Mouse (Mus musculus) liver, embryonic 12.5 days (tissue): Measurements from ENCODE around the gene Ebf4. TPM values are rescaled to one million over a fixed set of nuclear protein-coding genes. Genes with fewer than 3 reads are reported as not detected.

Source experiments
- ATAC-seq: fragments of 200-750 bp; cut with Nextera tagmentation; 2 replicates; pipeline ENCODE4 v1.8.0; 2017; ENCODE audit warnings: moderate number of reproducible peaks, mild to moderate bottlenecking, moderate library complexity
- H3K27ac ChIP-seq: fragments of 300-500 bp; sonication (generic); 2 replicates; pipeline ENCODE4 v1.5.1; 2016; ENCODE audit warnings: mild to moderate bottlenecking
- H3K27me3 ChIP-seq: fragments of 300-500 bp; sonication (generic); replicated peaks from 2 replicates; pipeline ENCODE4 v1.6.1; 2016; ENCODE audit warnings: mild to moderate bottlenecking, moderate library complexity
- H3K36me3 ChIP-seq: fragments of 300-500 bp; sonication (generic); 2 replicates; pipeline ENCODE4 v1.6.1; 2016; ENCODE audit warnings: mild to moderate bottlenecking, moderate library complexity
- H3K4me1 ChIP-seq: fragments of 300-500 bp; sonication (generic); 2 replicates; pipeline ENCODE4 v1.6.1; 2016
- H3K4me2 ChIP-seq: fragments of 300-500 bp; sonication (generic); 2 replicates; pipeline ENCODE4 v1.6.1; 2016; ENCODE audit warnings: mild to moderate bottlenecking, moderate library complexity
- H3K4me3 ChIP-seq: fragments of 300-500 bp; sonication (generic); 2 replicates; pipeline ENCODE4 v1.5.1; 2016; ENCODE audit warnings: mild to moderate bottlenecking, moderate library complexity
- H3K9ac ChIP-seq: fragments of 300-500 bp; sonication (generic); 2 replicates; pipeline ENCODE4 v1.6.1; 2016; ENCODE audit warnings: mild to moderate bottlenecking, moderate library complexity
- H3K9me3 ChIP-seq: fragments of 300-500 bp; sonication (generic); replicated peaks from 2 replicates; pipeline ENCODE4 v1.6.1; 2016; ENCODE audit warnings: mild to moderate bottlenecking, moderate library complexity
- WGBS: fragments of 180-500 bp; shearing (Covaris S2); methylation state at CpG from one replicate; pipeline ENCODE4 v1.1.7; 2016; ENCODE audit not compliant: insufficient replicate concordance; 5-methylcytosine and 5-hydroxymethylcytosine counted together
- polyA plus RNA-seq: library from polyadenylated mRNA; unstranded; fragments of >200 nt; fragmentation: Nextera tagmentation; extraction: Ambion mirVana; gene quantifications from 2 replicates; pipeline ENCODE4 v1.2.1, GENCODE M21; 2016

The Ebf4 gene
- polyA plus RNA-seq, 1 experiment from 2014 or later, result 0.41 TPM

DNA sequence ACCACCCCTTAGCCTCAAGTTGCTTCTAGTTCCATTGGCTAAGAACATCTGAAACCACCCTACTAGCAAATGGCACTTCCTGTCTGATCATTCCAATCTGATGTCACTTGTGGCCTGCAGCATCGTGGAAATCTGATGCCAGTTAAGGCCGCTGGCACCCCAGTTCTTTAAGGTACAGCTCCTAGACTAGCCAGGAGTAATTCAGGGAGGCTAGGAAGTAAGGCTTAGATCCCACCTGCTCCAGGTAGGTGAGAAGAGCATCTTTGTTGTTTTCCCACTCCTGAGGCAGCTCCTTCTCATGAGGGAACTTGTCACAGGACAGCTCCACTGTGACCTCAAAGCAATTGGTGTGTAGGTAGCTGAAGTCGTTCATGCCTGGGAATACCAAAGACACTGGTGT lies 97.9 kb downstream of the Ebf4 start:
- Histone ChIP-seq H3K36me3 (no peaks in the 10 kb centered on the region), H3K27me3 (peaks cover 37% of the 10 kb centered on the region), H3K4me1 (0 out of 2 replicates have a peak, but pooled peaks cover 1% of the 10 kb centered on the region), H3K9me3 (no peaks in the 10 kb centered on the region), H3K4me3 (no peak overlapping the region), H3K9ac (no peak overlapping the region), H3K4me2 (no peak overlapping the region), H3K27ac (no peak overlapping the region)
- 64% methylated on average over 3 of the region's 3 CpGs for whole genome bisulfite sequencing
- no peak for ATAC-seq

DNA sequence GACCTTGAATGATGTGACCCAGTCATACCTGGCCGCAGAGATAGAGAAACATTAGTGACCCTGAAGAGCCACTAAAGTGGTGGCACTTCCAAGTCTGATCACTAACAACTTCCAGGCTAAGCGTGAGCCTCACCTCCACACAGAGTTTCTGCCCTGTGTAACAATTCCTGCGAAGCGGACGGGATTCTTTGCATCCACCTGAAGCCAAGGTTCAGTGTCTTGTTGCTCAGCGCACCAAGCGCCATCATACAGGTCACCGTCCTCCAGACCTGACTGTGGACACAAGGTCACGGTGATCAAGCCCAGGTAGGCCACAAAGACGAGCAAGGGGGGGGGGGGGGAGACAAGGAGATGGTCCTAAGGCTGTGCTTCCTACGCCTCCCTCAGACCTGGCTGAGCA lies 100.7 kb downstream of the Ebf4 start:
- H3K27me3 ChIP-seq, result peaks cover 52% of the 10 kb centered on the region
- no peak for ATAC-seq
- no peaks in the 10 kb centered on the region for H3K9me3 ChIP-seq
- 78% methylated on average over 11 of the region's 11 CpGs for WGBS
- no peak overlapping the region for H3K4me3 ChIP-seq
- no peak overlapping the region for H3K4me2 ChIP-seq
- H3K9ac ChIP-seq, result no peak overlapping the region
- 0 out of 2 replicates have a peak, but pooled peaks cover 6% of the 10 kb centered on the region for H3K4me1 ChIP-seq
- H3K36me3 ChIP-seq, result no peaks in the 10 kb centered on the region
- H3K27ac ChIP-seq, result no peak overlapping the region

DNA sequence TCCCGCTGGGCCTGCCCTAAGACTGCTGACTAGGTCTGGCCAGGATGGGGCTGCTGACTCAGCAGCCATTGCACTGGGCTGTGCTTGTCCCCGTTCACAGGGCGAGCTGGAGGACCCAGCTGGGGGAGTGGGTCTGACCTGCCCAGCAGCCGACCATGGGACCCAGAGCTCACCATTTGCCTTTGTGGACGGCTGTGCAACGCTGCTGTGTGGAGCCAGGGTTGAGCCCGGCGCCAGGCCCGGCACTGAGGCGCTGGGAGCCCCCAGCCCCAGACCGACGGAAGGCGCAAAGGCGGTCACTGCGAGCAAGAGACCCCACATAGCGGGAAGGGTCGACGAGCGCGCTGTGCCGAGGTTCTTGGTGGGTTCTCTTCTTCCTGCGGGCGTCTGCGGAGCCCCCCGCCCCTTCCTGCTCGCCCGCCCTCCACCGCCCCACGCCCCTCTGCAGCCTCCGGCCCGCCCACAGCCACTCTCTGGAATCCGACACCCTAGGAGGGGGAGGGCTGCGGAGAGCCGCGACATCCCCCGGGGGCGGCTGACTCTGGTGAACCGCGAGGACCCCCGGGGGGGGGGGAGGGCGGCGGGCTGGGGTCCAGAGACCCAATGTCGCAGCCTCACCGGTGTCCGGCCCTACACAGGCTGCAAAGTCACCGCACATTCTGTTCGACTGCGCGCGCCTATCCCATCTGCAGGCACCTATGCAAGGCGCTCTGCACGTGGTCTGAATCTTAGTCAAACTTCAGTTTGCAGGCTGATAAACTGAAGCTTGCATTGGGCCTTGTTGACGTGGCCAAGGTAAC lies 102.4 kb downstream of the Ebf4 start, which contains the start of gene Cpxm1:
Gene Cpxm1 (minus strand): TSS at position 389 of the 800 bp plus-strand sequence.
- ATAC-seq, result peak; percentile 53
- Histone ChIP-seq H3K27me3 (peaks cover 47% of the 10 kb centered on the region), H3K4me2 (peak within 1 kb of the TSS; percentile 70), H3K9me3 (no peaks in the 10 kb centered on the region), H3K4me3 (peak within 1 kb of the TSS; percentile 52), H3K27ac (no peak within 1 kb of the TSS), H3K9ac (peak within 1 kb of the TSS; percentile 31; the same call in 1 of the 2 replicates), H3K36me3 (no peaks in the 10 kb centered on the region), H3K4me1 (0 out of 2 replicates have a peak, but pooled peaks cover 6% of the 10 kb centered on the region)
- WGBS, result 2% methylated on average over 47 of the region's 53 CpGs

DNA sequence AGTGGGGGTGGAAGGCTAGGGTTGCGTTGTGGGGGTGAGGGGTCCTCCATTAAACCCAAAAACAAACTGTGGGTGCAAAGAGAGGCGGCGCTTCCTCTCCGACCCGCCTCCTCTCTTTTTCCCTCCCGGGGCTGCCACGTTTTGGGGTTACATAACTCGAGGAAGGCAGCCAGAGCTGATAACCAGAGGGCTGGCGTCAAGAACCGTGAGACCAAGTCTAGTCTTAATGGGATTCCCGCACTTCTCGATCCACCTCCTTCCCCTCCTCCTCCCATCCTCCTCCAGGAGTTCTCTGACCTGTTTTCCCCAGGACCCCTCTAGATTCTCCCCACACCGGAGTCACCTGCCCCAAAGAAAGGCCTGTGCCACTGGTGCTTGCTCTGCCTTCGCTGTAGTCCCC lies 103.1 kb downstream of the Ebf4 start:
- Histone ChIP-seq H3K4me3 (peak overlapping the region; percentile 52), H3K9ac (no peak overlapping the region)

DNA sequence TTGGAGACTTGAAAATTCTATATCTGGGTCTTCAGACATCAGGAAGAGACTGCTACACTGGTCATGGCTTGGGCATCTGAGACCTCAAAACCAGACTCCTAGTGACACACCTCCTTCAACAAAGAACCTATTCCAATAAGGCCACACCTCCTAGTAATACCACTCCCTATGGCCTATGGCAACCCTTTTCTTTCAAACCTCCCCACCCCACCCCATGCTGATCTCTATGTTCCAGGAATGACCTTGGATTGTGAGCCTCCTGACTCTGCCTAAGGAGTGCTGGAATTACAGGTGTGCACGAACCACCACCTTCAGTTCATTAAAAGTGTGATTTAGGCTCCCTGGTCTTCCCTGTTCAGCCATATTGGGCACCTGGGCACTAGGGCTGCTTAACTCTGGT lies 105.1 kb downstream of the Ebf4 start:
- no peak for ATAC-seq
- WGBS, result 60% methylated on average over 1 of the region's 1 CpGs
- Histone ChIP-seq H3K4me2 (no peak overlapping the region), H3K4me3 (no peak overlapping the region), H3K9ac (no peak overlapping the region), H3K27me3 (peaks cover 52% of the 10 kb centered on the region), H3K36me3 (no peaks in the 10 kb centered on the region), H3K27ac (no peak overlapping the region), H3K9me3 (no peaks in the 10 kb centered on the region), H3K4me1 (0 out of 2 replicates have a peak, but pooled peaks cover 6% of the 10 kb centered on the region)

More for the DNA sequence above, 103.1 kb downstream of the Ebf4 start:
- 24% methylated on average over 14 of the region's 14 CpGs for WGBS
- Histone ChIP-seq H3K9me3 (no peaks in the 10 kb centered on the region), H3K27ac (no peak overlapping the region), H3K27me3 (peaks cover 52% of the 10 kb centered on the region), H3K4me1 (0 out of 2 replicates have a peak, but pooled peaks cover 6% of the 10 kb centered on the region), H3K4me2 (peak overlapping the region; percentile 70), H3K36me3 (no peaks in the 10 kb centered on the region)
- ATAC-seq, result no peak

DNA sequence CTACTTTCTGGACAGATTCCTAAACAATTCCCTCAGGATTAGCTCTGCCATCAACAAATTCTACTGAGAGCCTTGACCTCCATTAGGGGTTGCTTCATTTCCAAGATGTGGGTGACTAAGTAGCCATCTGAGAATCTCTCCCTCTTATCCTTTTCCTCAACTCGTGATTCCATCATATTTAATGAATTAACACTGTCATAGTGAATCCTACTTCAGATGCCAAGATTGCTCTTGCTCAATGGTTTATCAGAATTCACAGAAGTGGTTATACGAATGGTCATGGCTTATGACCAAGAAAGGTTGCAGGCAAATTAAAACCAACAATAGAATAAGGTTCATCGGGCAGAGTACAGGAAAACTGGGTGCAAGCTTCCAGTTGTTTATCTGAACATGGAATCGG lies 106.9 kb downstream of the Ebf4 start:
- no peak overlapping the region for H3K4me2 ChIP-seq
- H3K4me1 ChIP-seq, result 0 out of 2 replicates have a peak, but pooled peaks cover 6% of the 10 kb centered on the region
- peaks cover 40% of the 10 kb centered on the region for H3K27me3 ChIP-seq
- no peak overlapping the region for H3K4me3 ChIP-seq
- no peak for ATAC-seq
- WGBS, result 63% methylated on average over 4 of the region's 4 CpGs
- no peak overlapping the region for H3K9ac ChIP-seq
- H3K27ac ChIP-seq, result no peak overlapping the region
- no peaks in the 10 kb centered on the region for H3K36me3 ChIP-seq
- no peaks in the 10 kb centered on the region for H3K9me3 ChIP-seq

DNA sequence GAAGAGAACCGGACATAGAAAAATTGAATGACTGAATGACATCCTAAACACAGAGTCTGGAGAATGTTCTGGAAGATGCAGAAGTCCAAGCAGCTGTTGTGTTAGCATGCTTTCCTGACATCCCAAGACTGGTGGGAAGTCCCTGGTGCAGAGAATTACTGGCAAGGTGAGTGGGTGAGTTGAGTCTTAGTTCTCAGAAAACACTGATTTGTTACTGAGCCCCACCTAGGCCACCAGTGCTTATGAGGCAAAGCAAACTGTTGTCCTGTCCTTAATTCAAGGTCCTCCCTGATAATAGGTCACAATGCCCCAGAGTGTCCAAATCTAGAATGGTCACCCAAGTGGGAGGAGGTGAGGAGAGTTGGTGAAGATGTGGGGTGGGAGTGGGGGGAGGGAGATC lies 110.0 kb downstream of the Ebf4 start, which contains the start of the genes Gm28372 and 1700020A23Rik:
Gene Gm28372 (plus strand): TSS at position 301 of the 400 bp plus-strand sequence.
Gene 1700020A23Rik (plus strand): TSS at position 321 of the 400 bp plus-strand sequence.
- Histone ChIP-seq H3K4me1 (no peaks in the 10 kb centered on the region), H3K4me3 (no peak within 1 kb of the TSS), H3K9ac (no peak within 1 kb of the TSS), H3K27ac (no peak within 1 kb of the TSS), H3K27me3 (peaks cover 20% of the 10 kb centered on the region; the same call in 1 of the 2 replicates), H3K9me3 (no peaks in the 10 kb centered on the region), H3K36me3 (no peaks in the 10 kb centered on the region), H3K4me2 (no peak within 1 kb of the TSS)
- 58% methylated on average over 1 of the region's 1 CpGs for WGBS
- no peak for ATAC-seq

DNA sequence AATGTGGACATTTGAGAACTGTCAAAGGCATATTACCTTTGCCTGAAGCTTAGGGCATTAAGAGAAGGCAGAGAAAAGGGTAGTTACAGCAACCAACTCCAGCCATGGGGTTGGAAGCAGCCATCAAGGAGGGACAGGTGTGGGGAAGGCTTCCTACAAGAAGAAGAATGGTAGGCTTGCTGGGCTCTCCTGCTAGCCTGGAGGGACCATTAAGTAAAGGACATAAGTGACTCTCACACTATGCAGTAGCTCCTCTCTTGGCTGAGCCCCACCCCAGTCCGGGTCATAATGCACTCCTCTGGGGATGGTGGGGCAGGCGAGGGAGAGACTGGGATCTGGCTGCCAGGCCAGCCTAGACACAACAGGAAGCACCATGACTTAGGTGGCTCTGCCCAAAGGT lies 111.2 kb downstream of the Ebf4 start, which contains the start of gene Tmem239:
Gene Tmem239 (plus strand): TSS at position 301 of the 400 bp plus-strand sequence.
- ATAC-seq, result no peak
- 69% methylated on average over 2 of the region's 2 CpGs for WGBS

DNA sequence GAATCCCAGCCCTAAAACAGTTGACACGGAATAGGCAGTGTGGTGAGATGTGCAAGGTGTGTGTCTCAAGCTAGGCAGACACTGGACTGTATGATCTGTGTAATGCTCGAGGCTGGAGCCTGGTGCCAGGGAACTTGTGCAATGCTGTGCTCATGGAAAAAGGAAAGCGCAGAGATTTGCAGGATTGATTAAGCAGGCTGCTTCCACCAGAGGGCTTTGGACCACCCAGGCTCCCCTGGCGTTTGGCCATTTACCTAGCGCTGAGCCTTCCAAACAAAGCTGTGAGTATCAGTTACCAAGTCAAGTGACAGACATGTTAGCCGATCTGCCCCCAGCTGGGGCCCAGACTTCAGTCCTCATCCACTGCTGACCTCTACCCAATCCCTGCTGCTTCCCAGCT lies 113.2 kb downstream of the Ebf4 start:
- H3K27me3 ChIP-seq, result peaks cover 10% of the 10 kb centered on the region; the same call in 1 of the 2 replicates
- ATAC-seq, result no peak

More for the DNA sequence above, 111.2 kb downstream of the Ebf4 start, which contains the start of gene Tmem239:
- no peak within 1 kb of the TSS for H3K9ac ChIP-seq
- no peak within 1 kb of the TSS for H3K4me2 ChIP-seq
- no peaks in the 10 kb centered on the region for H3K9me3 ChIP-seq
- H3K27ac ChIP-seq, result no peak within 1 kb of the TSS
- H3K27me3 ChIP-seq, result peaks cover 15% of the 10 kb centered on the region; the same call in 1 of the 2 replicates
- H3K36me3 ChIP-seq, result no peaks in the 10 kb centered on the region
- no peak within 1 kb of the TSS for H3K4me3 ChIP-seq
- H3K4me1 ChIP-seq, result no peaks in the 10 kb centered on the region

DNA sequence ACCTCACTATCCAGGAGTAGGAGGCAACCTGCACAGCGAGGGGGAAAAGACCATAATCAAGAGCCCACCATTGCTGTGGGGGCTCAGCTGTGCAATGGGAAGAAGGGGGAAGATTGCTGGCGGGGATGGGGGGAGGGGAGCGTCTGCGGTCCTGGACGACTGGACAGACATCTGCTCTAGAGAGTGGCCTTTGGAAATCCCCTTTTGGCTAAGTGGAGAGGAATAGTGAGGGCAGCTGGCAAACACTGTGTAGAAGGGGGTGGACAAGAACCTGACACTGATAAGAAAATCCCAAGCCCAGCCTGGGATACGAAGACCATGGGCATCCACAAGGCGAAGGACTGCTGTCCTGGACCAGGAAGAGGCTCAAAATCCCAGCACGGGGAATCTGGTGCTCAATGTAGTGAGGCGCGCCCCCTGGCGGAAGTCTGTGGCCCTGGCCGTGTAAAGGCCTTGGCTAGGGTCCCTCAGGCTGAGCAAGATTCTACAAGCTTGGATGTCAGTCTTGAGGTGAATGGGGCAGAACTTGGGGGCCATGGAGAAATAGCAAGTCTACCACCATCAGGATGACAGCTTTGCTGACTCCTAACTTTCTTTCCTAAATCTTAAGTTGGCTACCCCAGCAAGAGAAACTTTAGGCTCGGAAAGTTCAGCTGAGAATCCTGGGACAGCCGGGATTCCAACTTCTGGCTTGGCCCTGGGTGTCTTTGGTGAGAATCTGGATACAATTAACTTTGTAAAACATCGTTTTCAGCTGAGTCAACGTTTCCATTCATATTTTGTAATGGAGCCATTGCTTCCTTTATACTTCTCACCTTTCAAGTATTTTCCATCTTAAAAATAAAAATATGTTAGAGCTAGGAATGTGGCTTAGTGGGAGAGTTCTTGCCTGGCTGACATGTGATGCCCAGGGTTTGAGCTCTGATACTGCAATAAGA lies 116.9 kb downstream of the Ebf4 start:
- no peak overlapping the region for H3K27ac ChIP-seq
- no peak overlapping the region for H3K9ac ChIP-seq
- no peaks in the 10 kb centered on the region for H3K9me3 ChIP-seq
- 28% methylated on average over 16 of the region's 16 CpGs for WGBS
- H3K27me3 ChIP-seq, result peaks cover 6% of the 10 kb centered on the region
- ATAC-seq, result 0 out of 2 replicates have a peak, but pooled peaks have one; percentile 35
- no peaks in the 10 kb centered on the region for H3K36me3 ChIP-seq
- no peak overlapping the region for H3K4me3 ChIP-seq
- H3K4me1 ChIP-seq, result no peaks in the 10 kb centered on the region
- no peak overlapping the region for H3K4me2 ChIP-seq

More for the DNA sequence above, 113.2 kb downstream of the Ebf4 start:
- Histone ChIP-seq H3K4me3 (no peak overlapping the region), H3K9me3 (no peaks in the 10 kb centered on the region), H3K4me1 (no peaks in the 10 kb centered on the region), H3K9ac (no peak overlapping the region), H3K36me3 (no peaks in the 10 kb centered on the region), H3K4me2 (no peak overlapping the region), H3K27ac (no peak overlapping the region)
- WGBS, result 28% methylated on average over 6 of the region's 6 CpGs

DNA sequence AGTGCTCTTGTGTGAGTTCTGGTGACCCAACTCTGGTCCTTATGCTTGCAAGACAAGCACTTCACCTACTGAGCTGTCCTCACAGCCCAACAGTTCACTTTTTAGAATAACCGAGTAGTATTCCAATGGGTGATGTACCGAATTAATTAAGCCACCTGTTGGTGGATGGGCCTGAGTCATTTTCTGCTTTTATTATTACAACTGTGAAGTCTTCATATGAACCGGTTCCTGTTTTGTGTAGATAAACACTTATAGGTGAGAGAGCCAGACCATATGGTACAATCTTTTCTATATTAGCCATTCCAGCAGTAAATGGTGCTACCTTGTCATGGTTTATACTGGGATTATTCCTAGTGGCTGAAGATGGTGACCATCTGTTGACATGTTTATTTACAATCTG lies 117.8 kb downstream of the Ebf4 start:
- Histone ChIP-seq H3K36me3 (no peaks in the 10 kb centered on the region), H3K9me3 (no peaks in the 10 kb centered on the region), H3K4me3 (no peak overlapping the region), H3K27ac (no peak overlapping the region), H3K27me3 (no peaks in the 10 kb centered on the region; the same call in none of the 2 replicates), H3K9ac (no peak overlapping the region), H3K4me1 (no peaks in the 10 kb centered on the region), H3K4me2 (no peak overlapping the region)
- WGBS, result 66% methylated on average over 3 of the region's 3 CpGs
- no peak for ATAC-seq
